Mouse (Mus musculus): ENCODE results near the gene Srxn1. TPM values are rescaled to one million over a fixed set of nuclear protein-coding genes. Genes with fewer than 3 reads are reported as not detected.

Gene Srxn1
- polyA plus RNA-seq, 1 experiment from 2014 or later = 8.1 TPM

DNA sequence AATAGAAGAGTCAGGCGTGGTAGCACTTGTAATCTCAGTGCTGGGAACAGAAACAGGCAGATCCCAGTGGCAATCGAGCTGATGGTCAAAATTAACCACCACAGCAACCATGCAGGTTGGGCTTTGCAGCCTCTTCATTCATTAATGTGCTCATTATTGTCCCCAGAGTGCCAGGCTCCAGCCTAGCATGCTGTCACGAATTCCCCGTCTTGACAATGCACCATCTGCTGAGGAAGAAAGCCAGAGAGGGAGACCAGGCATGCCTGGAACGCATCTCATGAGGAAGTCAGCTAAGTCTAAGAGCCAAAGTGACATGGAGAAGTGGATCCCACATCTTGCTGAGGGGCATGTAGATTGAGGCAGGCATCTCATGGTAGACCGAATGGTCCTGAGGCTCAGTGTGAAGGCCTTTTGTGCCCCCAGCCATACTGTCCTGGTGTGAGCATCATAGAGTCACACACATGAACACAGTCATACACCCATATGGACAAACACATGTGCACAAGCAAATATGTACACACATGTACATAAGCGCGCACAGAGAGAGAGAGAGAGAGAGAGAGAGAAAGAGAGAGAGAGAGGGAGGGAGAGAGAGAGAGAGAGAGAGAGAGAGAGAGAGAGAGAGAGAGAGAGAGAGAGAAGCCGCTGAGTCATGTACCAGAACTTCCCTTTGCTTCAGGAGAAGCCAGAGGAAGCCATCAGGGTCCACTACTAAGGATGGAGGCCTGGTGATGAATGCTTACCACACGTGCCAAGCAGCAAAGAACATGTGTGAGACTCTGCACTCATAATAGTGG is 34.1 kb downstream of the Srxn1 start:
- H3K9ac ChIP-seq (ENCODE audit: low read depth, low read length) = no peak overlapping the region
- ATAC-seq (replicated peaks; ENCODE audit: insufficient number of reproducible peaks, low FRiP score, low TSS enrichment) = no peak
- peaks cover 15% of the 10 kb centered on the region for H3K4me1 ChIP-seq (ENCODE audit: control insufficient read depth, insufficient read depth, low read length)
- no peak overlapping the region for H3K4me3 ChIP-seq (ENCODE audit: low read depth, low read length)
- no peak overlapping the region for H3K27ac ChIP-seq (ENCODE audit: low read depth, low read length)
- no peaks in the 10 kb centered on the region for H3K36me3 ChIP-seq (ENCODE audit: control insufficient read depth, insufficient read depth, low read length)
- 68% methylated on average over 10 of the region's 10 CpGs for WGBS (ENCODE audit: insufficient replicate concordance)
- no peaks in the 10 kb centered on the region for H3K9me3 ChIP-seq (replicated peaks; ENCODE audit: control insufficient read depth, low read length)
- no peak overlapping the region for H3K4me2 ChIP-seq
- H3K27me3 ChIP-seq (ENCODE audit: control insufficient read depth, insufficient read depth, low read length) = peaks cover 34% of the 10 kb centered on the region

DNA sequence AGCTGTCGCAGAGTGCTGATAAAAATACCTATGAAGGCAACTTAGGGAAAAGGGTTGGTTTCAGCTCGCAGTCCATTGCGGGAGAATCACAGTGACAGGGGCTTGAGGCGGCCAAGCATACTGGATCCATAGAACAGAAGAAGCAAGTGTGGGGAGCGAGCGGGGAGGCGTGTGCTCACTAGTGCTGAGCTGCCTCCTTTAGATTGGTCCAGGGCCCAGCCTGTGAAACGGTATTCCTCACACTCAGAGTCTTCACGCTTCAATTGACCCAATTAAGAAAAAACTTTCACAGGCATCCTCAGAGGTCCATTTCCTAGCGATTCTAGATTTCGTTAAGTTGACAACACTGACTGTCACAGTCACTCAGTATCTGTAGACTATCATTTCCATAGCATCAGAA is 35.6 kb downstream of the Srxn1 start:
- H3K27me3 ChIP-seq (ENCODE audit: control insufficient read depth, insufficient read depth, low read length) = peaks cover 49% of the 10 kb centered on the region
- H3K9me3 ChIP-seq (replicated peaks; ENCODE audit: control insufficient read depth, low read length) = no peaks in the 10 kb centered on the region
- no peak overlapping the region for H3K9ac ChIP-seq (ENCODE audit: low read depth, low read length)
- H3K36me3 ChIP-seq (ENCODE audit: control insufficient read depth, insufficient read depth, low read length) = no peaks in the 10 kb centered on the region
- peaks cover 15% of the 10 kb centered on the region for H3K4me1 ChIP-seq (ENCODE audit: control insufficient read depth, insufficient read depth, low read length)
- no peak overlapping the region for H3K27ac ChIP-seq (ENCODE audit: low read depth, low read length)
- ATAC-seq (replicated peaks; ENCODE audit: insufficient number of reproducible peaks, low FRiP score, low TSS enrichment) = no peak
- 45% methylated on average over 11 of the region's 11 CpGs for WGBS (ENCODE audit: insufficient replicate concordance)
- H3K4me3 ChIP-seq (ENCODE audit: low read depth, low read length) = no peak overlapping the region
- no peak overlapping the region for H3K4me2 ChIP-seq

- Histone ChIP-seq H3K27me3 (ENCODE audit: control insufficient read depth, insufficient read depth, low read length) (peaks cover 54% of the 10 kb centered on the region), H3K4me3 (ENCODE audit: low read depth, low read length) (peak overlapping the region; percentile 44), H3K27ac (ENCODE audit: low read depth, low read length) (no peak overlapping the region), H3K9me3 (replicated peaks; ENCODE audit: control insufficient read depth, low read length) (no peaks in the 10 kb centered on the region), H3K9ac (ENCODE audit: low read depth, low read length) (no peak overlapping the region), H3K4me1 (ENCODE audit: control insufficient read depth, insufficient read depth, low read length) (peaks cover 15% of the 10 kb centered on the region), H3K4me2 (peak overlapping the region; percentile 92), H3K36me3 (ENCODE audit: control insufficient read depth, insufficient read depth, low read length) (no peaks in the 10 kb centered on the region)
- ATAC-seq (replicated peaks; ENCODE audit: insufficient number of reproducible peaks, low FRiP score, low TSS enrichment) = no peak
- WGBS (ENCODE audit: insufficient replicate concordance) = 47% methylated on average over 1 of the region's 1 CpGs
Measured at GRCm38 (mm10) chr2:152141491-152141890, 36.2 kb downstream of the Srxn1 start.

- Histone ChIP-seq H3K36me3 (ENCODE audit: control insufficient read depth, insufficient read depth, low read length) (no peaks in the 10 kb centered on the region), H3K4me3 (ENCODE audit: low read depth, low read length) (peak overlapping the region; percentile 44), H3K27ac (ENCODE audit: low read depth, low read length) (no peak overlapping the region), H3K4me2 (peak overlapping the region; percentile 92), H3K4me1 (ENCODE audit: control insufficient read depth, insufficient read depth, low read length) (peaks cover 15% of the 10 kb centered on the region), H3K9ac (ENCODE audit: low read depth, low read length) (0 out of 2 replicates have a peak overlapping the region, but pooled peaks have one; percentile 43), H3K27me3 (ENCODE audit: control insufficient read depth, insufficient read depth, low read length) (peaks cover 57% of the 10 kb centered on the region), H3K9me3 (replicated peaks; ENCODE audit: control insufficient read depth, low read length) (no peaks in the 10 kb centered on the region)
- peak; percentile 50; the same call in 1 of the 2 replicates for ATAC-seq (replicated peaks; ENCODE audit: insufficient number of reproducible peaks, low FRiP score, low TSS enrichment)
- 1% methylated on average over 13 of the region's 13 CpGs for WGBS (ENCODE audit: insufficient replicate concordance)
Measured at GRCm38 (mm10) chr2:152142046-152142445, 36.7 kb downstream of the Srxn1 start.

DNA sequence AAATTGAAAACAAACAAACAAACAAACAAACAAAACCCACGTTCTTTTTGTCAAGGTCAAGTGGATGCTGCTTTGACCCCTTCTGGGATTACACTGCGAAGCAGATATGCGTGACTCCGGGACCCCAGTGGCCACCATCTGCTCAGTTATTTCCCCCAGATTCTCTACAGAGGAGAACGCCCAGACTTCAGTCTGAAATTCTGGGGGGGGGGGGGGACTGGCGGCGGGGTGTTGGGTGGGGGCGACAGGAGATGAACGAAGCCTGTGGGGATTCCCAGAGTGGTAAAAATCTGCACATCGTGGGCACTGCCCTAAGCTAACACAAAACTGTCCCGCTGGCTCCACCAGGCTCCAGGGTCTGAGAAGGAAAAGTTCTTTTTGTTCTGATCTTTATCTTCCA is 37.3 kb downstream of the Srxn1 start:
- Histone ChIP-seq H3K27me3 (ENCODE audit: control insufficient read depth, insufficient read depth, low read length) (peaks cover 57% of the 10 kb centered on the region), H3K9me3 (replicated peaks; ENCODE audit: control insufficient read depth, low read length) (no peaks in the 10 kb centered on the region), H3K9ac (ENCODE audit: low read depth, low read length) (no peak overlapping the region), H3K4me1 (ENCODE audit: control insufficient read depth, insufficient read depth, low read length) (peaks cover 15% of the 10 kb centered on the region), H3K27ac (ENCODE audit: low read depth, low read length) (no peak overlapping the region), H3K4me2 (peak overlapping the region; percentile 92), H3K4me3 (ENCODE audit: low read depth, low read length) (peak overlapping the region; percentile 44), H3K36me3 (ENCODE audit: control insufficient read depth, insufficient read depth, low read length) (no peaks in the 10 kb centered on the region)
- ATAC-seq (replicated peaks; ENCODE audit: insufficient number of reproducible peaks, low FRiP score, low TSS enrichment) = no peak
- 8% methylated on average over 11 of the region's 11 CpGs for WGBS (ENCODE audit: insufficient replicate concordance)

DNA sequence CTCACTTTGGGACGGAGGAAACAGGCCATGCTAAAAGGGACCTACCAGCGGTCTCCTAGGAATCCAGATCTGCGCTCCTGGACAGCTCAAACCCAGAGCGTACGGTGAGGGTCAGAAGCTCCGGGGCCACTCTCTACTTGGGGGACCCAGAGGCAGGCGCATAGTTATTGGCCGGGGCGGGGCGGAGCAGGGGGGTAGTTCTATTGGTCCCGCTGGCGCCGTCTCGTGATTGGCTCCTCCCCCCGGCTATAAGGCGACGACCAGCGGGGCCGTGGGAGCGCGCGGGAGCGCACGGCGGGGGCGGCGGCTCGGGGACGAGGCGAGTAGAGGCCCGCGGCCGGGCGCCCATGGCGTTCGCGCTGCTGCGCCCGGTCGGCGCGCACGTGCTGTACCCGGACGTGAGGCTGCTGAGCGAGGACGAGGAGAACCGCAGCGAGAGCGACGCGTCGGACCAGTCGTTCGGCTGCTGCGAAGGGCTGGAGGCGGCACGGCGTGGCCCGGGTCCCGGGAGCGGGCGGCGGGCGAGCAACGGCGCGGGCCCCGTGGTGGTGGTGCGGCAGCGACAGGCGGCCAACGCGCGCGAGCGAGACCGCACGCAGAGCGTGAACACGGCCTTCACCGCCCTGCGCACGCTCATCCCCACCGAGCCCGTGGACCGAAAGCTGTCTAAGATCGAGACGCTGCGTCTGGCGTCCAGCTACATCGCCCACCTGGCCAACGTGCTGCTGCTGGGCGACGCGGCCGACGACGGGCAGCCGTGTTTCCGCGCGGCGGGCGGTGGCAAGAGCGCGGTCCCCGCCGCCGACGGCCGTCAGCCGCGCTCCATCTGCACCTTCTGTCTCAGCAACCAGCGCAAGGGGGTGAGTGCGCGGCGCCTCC is 38.2 kb downstream of the Srxn1 start, which contains the start of gene Tcf15:
TSS of gene Tcf15 (plus strand) at position 283 of the 879 bp plus-strand sequence.
- peak within 1 kb of the TSS; percentile 50 for H3K4me3 ChIP-seq (ENCODE audit: low read depth, low read length)
- no peaks in the 10 kb centered on the region for H3K9me3 ChIP-seq (replicated peaks; ENCODE audit: control insufficient read depth, low read length)
- no peak within 1 kb of the TSS for H3K27ac ChIP-seq (ENCODE audit: low read depth, low read length)
- ATAC-seq (replicated peaks; ENCODE audit: insufficient number of reproducible peaks, low FRiP score, low TSS enrichment) = peak; percentile 51
- H3K4me2 ChIP-seq = peak within 1 kb of the TSS; percentile 92
- H3K9ac ChIP-seq (ENCODE audit: low read depth, low read length) = peak within 1 kb of the TSS; percentile 39; the same call in 1 of the 2 replicates
- H3K36me3 ChIP-seq (ENCODE audit: control insufficient read depth, insufficient read depth, low read length) = no peaks in the 10 kb centered on the region
- H3K4me1 ChIP-seq (ENCODE audit: control insufficient read depth, insufficient read depth, low read length) = peaks cover 15% of the 10 kb centered on the region
- peaks cover 55% of the 10 kb centered on the region for H3K27me3 ChIP-seq (ENCODE audit: control insufficient read depth, insufficient read depth, low read length)
- under 1% methylated on average over 111 of the region's 118 CpGs for WGBS (ENCODE audit: insufficient replicate concordance)

GRCm38 (mm10) chr2:152144158-152144450 is 38.8 kb downstream of the Srxn1 start:
- Histone ChIP-seq H3K9me3 (replicated peaks; ENCODE audit: control insufficient read depth, low read length) (no peaks in the 10 kb centered on the region), H3K4me1 (ENCODE audit: control insufficient read depth, insufficient read depth, low read length) (peaks cover 15% of the 10 kb centered on the region), H3K36me3 (ENCODE audit: control insufficient read depth, insufficient read depth, low read length) (no peaks in the 10 kb centered on the region), H3K4me3 (ENCODE audit: low read depth, low read length) (peak overlapping the region; percentile 50), H3K4me2 (peak overlapping the region; percentile 92), H3K9ac (ENCODE audit: low read depth, low read length) (no peak overlapping the region), H3K27me3 (ENCODE audit: control insufficient read depth, insufficient read depth, low read length) (peaks cover 55% of the 10 kb centered on the region), H3K27ac (ENCODE audit: low read depth, low read length) (no peak overlapping the region)
- no peak for ATAC-seq (replicated peaks; ENCODE audit: insufficient number of reproducible peaks, low FRiP score, low TSS enrichment)
- WGBS (ENCODE audit: insufficient replicate concordance) = 15% methylated on average over 9 of the region's 9 CpGs

DNA sequence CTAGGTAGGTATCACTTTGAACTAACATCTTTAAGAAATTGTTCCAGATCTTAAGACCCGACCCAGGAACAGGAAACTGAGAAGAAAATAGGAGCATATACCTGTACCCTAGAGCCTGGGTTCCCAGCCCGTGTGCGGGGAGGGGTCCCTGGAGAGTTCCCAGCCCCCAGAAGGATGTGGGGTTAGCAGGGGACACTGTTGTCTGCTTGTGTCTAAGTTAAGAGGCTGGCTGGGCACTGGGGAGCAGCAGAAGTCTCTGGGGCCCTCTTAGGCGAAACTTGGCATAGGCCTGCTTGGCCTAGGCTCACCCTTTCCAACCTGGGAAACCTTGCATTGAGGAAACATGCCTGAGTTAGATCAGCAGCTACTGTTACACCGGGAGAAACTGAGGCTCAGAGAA is 39.2 kb downstream of the Srxn1 start:
- peaks cover 55% of the 10 kb centered on the region for H3K27me3 ChIP-seq (ENCODE audit: control insufficient read depth, insufficient read depth, low read length)
- WGBS (ENCODE audit: insufficient replicate concordance) = 51% methylated on average over 5 of the region's 5 CpGs
- no peaks in the 10 kb centered on the region for H3K36me3 ChIP-seq (ENCODE audit: control insufficient read depth, insufficient read depth, low read length)
- H3K9ac ChIP-seq (ENCODE audit: low read depth, low read length) = no peak overlapping the region
- H3K4me2 ChIP-seq = peak overlapping the region; percentile 92
- no peak overlapping the region for H3K27ac ChIP-seq (ENCODE audit: low read depth, low read length)
- no peak for ATAC-seq (replicated peaks; ENCODE audit: insufficient number of reproducible peaks, low FRiP score, low TSS enrichment)
- H3K4me3 ChIP-seq (ENCODE audit: low read depth, low read length) = peak overlapping the region; percentile 50
- H3K4me1 ChIP-seq (ENCODE audit: control insufficient read depth, insufficient read depth, low read length) = peaks cover 15% of the 10 kb centered on the region
- no peaks in the 10 kb centered on the region for H3K9me3 ChIP-seq (replicated peaks; ENCODE audit: control insufficient read depth, low read length)

All from heart, embryonic 11.5 days (tissue).